Mouse (Mus musculus): ENCODE results near the gene Nfkbib.
A peak's percentile ranks its signal among the peaks of the same experiment; 100 is the strongest.

Nfkbib gene

GRCm38 (mm10) chr7:28769414-28769958 lies 2.2 kb upstream of the Nfkbib start:
- no peak for DNase-seq (ENCODE audit: low read depth, low spot score)

DNA sequence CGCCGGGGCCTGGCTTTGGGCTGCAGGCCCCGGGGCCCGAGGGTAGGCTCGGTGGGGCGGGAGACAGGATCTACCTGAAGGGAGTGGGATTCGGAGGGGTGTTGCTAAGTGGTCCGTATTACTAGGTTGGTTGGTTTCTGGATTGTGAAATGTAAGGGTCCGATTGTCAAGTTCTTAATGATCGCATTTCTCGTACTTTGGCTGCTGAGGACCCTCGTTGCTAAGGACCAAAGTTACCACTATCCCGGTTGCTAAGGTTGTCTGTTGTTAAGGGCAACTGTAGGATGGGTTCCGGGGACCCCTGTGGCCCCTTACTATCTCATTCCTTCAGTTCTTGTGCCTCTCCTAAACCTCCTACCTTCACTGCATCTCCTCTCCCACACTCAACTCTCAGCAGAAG lies 402 bp downstream of the Nfkbib start:
- no peak for DNase-seq (ENCODE audit: low read depth, low spot score)

- peak; percentile 99 for DNase-seq (ENCODE audit: low read depth, low spot score)
Measured at GRCm38 (mm10) chr7:28766173-28766879, 986 bp downstream of the Nfkbib start, which contains the start of gene Sirt2. TSS of gene Sirt2 (plus strand) at chr7:28766735.

DNA sequence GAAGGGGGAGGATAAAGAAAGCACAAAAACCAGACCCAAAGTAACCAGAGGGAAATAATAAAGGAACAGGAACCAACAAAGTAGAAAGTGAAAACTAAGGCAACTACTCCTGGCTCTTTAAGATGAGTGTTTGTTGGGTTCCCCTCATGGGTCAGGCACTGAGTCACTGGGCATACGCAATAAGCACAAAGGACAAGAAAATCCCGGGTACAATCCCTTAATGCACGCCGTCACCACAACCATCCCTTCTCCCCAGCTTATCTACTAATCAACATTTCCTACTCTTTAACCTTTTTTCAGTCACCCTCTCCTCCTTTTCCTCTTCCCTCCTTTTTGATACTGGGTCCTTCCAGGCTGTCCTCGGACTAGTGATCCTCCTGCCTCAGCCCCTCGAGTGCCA lies 2.1 kb downstream of the Nfkbib start:
- no peak for DNase-seq (ENCODE audit: low read depth, low spot score)

- DNase-seq (ENCODE audit: low read depth, low spot score) = no peak
Measured at GRCm38 (mm10) chr7:28761907-28762306, 5.4 kb downstream of the Nfkbib start.

DNA sequence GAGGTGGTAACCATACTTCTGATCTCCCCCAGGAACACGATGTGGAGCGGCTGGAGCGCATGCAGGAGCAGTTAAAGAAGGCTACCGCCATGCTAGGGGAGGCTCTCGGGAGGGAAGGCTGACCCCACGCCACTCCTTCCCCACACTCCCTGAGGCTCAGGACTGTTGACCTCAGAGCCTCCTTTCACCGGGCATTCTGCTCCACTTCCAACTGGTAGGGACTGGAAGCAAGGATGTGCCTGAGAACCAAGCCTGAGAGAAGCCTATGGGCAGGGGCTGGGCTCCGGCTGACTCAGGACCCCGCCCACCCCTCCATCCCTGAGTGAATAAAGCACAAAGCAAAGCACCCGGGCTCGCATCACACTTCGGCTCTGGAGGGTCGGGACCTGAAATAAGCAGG lies 8.7 kb downstream of the Nfkbib start:
- no peak for DNase-seq (ENCODE audit: low read depth, low spot score)

DNA sequence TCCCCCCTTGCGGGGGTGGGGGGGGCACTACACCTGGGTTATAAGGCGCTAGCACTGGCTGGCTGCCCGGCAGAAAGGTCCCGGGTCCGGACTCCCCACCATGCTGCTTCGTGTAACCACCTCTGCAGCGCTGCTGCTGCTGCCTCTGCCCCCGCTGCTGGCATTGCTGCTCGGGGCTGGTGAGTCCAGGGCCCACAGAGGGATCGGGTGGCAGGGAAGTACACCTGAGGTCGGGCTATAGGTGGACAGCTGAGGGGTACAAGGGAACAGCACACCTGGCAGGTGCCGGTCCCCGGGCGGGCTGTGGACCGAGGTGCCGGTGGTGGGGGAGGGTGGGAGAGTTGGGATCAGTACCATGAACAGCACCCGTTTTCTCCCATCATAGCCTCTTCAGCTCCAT lies 11.2 kb downstream of the Nfkbib start, which contains the start of gene Ccer2:
Ccer2 (plus strand) TSS at position 96 of the 400 bp plus-strand sequence.
- no peak for DNase-seq (ENCODE audit: low read depth, low spot score)

DNA sequence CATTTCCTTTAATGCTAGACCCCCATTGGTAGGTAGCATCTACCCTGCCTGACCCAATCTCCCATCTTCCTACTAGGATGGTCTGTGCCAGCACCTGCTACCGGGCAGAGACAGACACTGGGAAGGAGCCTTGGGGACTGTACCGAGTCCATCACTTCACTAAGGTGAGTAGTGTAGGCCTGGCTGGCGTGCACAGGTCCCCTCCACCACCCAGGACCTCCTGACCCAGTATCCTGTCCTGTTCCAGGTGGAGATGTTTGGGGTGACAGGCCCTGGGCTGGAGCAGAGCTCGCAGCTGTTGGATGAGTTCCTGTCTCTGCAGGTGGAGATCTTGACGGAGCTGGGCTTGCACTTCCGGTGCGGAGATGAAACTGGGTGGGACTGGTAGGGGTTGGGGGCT lies 17.4 kb downstream of the Nfkbib start:
- DNase-seq (ENCODE audit: low read depth, low spot score) = no peak

GRCm38 (mm10) chr7:28741709-28742438 lies 25.4 kb downstream of the Nfkbib start, which contains the start of the genes Mrps12 and Sars2:
TSS of gene Mrps12 (minus strand) at chr7:28741820.
TSS of gene Sars2 (plus strand) at chr7:28741992.
- peak; percentile 98 for DNase-seq (ENCODE audit: low read depth, low spot score)

DNA sequence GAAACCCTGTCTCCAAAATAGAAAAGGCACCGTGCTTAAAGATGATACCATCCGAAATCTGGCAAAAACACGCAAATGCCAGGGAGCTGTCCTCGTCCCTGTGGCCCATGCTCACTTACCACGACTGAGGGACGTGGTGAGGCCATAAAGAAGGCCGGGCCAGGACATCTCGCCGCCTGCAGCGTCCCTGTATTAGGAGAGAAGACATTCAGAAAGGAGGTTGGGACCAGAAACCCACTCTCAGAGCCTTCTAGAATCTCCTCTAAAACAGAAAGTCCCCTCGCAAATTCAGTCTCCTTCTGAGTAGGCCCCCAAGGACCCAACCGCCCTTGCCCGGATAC lies 26.0 kb downstream of the Nfkbib start:
- no peak for DNase-seq (ENCODE audit: low read depth, low spot score)

DNA sequence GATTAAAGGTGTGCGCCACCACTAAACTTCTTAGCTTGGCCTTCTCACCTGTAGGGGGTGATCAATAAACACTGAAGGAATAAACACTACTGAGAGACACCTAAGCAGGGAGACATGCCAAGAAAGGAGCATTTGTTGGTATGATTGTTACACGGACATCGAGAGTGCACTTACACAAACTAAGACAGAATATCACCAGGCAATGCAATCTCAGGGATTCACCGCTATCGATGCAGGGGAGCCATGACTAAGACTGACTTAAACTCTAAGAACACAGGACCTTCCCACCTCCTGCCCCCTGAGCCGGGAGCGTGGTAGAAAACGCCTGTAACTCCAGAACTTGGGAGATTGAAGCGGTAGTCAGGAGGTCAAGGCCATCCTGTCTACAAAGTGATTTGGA lies 26.4 kb downstream of the Nfkbib start:
- DNase-seq (ENCODE audit: low read depth, low spot score) = no peak

DNA sequence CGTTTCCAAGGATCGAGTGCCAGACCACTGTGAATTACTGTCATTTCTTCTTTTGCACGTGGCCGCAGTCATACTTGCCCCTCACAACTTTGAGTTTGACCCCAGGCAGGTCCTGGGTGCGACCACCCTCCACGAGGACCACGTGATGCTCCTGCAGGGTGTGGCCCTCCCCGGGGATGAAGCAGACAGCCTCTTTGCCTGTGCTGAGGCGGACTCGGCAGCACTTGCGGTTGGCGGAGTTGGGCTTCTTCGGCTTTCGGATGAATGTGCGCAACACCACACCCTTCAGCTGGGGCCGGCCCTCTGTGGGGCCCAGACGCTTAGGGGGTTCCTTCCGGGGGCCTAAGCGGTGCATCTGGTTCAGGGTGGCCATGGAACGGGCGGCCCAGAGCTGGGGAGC lies 27.5 kb downstream of the Nfkbib start:
- no peak for DNase-seq (ENCODE audit: low read depth, low spot score)

GRCm38 (mm10) chr7:28735701-28736100 lies 31.6 kb downstream of the Nfkbib start:
- DNase-seq (ENCODE audit: low read depth, low spot score) = no peak

DNA sequence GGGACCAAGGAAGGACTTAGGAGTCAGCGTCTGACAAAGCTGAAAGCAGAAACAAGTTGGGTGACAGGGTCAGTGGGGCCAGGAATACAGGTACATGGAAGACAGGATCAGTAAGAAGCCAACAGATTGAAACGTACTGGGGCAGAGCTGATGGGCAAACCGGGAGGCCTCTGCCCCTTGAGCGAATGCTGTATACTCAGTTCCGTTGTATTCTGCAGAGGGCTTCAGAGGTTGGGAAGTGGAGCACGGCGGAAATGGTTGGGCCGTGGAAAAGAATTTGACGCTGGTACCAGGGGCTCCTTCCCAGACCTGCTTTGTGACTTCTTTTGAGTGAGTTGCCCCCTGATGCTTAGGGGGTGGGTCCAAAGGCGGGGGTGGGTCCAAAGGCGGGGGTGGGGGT lies 34.1 kb downstream of the Nfkbib start:
- no peak for DNase-seq (ENCODE audit: low read depth, low spot score)

DNA sequence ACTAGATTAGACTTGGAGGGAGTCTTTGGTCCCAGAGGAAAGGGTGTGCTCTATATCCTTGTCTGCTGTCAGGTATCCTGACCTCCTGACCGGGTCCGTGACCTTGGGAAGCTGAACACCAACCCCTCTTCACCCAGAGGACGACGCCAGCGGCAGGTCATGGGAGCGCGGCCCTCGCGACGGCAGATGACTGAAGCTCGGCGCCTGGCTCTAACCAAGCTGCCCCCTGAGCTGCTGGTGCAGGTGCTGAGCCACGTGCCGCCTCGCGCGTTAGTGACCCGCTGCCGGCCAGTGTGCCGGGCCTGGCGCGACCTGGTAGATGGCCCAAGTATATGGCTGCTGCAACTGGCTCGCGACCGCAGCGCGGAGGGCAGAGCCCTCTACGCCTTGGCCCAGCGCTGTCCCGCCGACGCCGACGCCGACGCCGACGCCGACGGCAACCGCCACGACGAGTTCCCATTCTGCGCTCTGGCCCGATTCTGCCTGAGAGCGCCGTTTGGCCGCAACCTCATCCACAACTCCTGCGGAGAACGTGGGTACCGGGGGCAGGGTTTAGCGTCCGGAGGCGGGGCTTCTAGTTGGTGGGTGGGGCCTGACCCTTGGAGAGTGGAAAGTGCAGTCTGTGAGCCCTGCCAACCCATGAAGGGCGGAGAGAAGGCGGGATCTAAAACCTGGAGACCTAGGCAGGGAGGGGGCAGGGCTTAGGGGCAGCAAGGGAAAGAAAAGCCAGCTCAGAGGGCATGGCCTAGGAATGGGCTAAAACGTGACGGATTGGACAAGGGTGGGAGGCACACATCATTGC lies 34.8 kb downstream of the Nfkbib start:
- DNase-seq (ENCODE audit: low read depth, low spot score) = peak; percentile 86

- no peak for DNase-seq (ENCODE audit: low read depth, low spot score)
Measured at GRCm38 (mm10) chr7:28727649-28728340, 39.5 kb downstream of the Nfkbib start.

- DNase-seq (ENCODE audit: low read depth, low spot score) = peak; percentile 84
Measured at GRCm38 (mm10) chr7:28726600-28726999, 40.7 kb downstream of the Nfkbib start.

GRCm38 (mm10) chr7:28724613-28725012 lies 42.7 kb downstream of the Nfkbib start:
- DNase-seq (ENCODE audit: low read depth, low spot score) = no peak

- DNase-seq (ENCODE audit: low read depth, low spot score) = no peak
Measured at GRCm38 (mm10) chr7:28722079-28722478, 45.2 kb downstream of the Nfkbib start.

GRCm38 (mm10) chr7:28720753-28721537 lies 46.4 kb downstream of the Nfkbib start:
- peak; percentile 52 for DNase-seq (ENCODE audit: low read depth, low spot score)

GRCm38 (mm10) chr7:28719650-28720049 lies 47.7 kb downstream of the Nfkbib start:
- DNase-seq (ENCODE audit: low read depth, low spot score) = no peak
